Mouse (Mus musculus): Measurements from ENCODE around the gene Rbfox3.

Gene Rbfox3

DNA sequence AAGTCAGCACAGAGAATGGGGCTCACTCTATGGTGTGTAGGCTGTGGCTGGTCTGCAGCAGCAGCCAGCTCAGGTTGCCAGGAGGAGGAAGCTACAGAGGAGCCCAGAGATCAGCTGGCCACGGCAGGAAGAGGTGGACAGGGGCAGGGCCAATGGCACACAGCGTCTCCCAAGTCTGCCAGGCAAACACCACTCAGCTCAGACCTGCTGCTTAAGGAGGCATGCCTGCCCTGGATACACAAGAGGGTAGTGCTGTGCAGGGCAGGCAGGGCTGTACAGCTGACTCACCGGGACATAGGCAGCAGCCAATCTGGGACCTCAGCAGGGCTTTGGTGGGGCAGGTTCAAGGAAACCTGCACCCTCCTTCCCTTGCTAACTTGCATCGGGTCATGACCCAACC lies 156.9 kb downstream of the Rbfox3 start:
- DNase-seq, result no peak

DNA sequence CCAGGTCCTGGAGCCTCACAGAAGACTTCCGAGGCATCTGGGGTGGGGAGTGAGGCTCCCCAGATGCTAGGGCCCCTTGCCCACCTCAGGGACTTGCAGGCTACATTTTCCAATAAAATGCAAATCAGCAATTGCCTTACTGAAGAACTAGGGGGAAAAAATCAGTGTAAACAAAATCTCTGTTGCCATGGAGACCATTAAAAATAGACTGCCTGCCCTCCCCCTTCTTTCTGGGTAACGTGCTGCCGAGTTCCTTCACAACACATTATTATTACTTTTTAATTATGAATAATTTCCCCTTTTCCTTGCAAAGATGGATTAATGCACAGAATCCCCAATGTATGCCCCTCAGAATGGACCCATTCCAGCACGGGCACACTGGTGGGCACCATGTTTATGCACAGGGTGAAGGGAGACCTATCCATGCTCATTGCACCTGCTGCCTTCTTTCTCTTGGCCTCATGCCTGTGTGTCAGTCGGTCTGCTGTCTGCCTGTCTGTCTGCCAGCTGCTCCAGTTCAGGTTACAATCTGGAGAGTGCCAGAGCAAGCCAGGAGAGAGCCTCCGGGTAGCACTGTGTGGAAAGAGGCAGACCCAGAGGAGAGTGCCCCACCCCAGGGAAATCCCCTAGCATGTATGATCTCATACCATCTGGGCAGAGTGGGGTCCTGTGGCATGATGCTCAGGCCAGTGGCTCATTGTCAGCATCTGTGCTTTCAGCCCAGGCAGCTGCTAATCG lies 159.3 kb downstream of the Rbfox3 start:
- DNase-seq, result no peak

DNA sequence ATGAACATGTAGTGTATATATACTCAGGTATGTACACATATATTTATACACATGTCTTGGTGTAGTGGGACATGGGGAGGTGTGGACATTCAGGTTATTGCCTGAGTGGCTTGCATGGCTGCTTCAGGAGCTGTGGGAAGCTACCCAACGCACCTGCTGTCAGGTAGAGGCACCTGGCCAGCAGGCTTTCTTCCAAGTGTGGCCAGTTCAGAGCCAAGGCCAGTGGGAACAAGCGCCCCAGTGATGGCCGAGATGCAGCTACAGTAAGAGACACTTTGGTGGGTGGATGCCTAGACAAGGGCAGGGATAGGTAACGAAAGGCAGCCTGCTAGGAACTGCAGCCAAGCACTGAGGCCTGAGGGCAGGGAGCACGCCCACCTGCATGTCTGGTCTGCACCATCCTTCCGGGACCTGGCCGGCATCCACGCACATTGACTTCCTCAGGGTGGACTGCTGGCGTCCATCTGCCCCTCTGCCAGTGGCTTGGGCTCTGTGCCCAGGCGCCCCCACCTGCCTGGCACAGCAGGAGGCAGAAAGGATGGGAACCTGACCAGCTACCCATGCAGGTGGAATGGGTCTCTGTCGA lies 160.6 kb downstream of the Rbfox3 start:
- DNase-seq, result no peak

DNA sequence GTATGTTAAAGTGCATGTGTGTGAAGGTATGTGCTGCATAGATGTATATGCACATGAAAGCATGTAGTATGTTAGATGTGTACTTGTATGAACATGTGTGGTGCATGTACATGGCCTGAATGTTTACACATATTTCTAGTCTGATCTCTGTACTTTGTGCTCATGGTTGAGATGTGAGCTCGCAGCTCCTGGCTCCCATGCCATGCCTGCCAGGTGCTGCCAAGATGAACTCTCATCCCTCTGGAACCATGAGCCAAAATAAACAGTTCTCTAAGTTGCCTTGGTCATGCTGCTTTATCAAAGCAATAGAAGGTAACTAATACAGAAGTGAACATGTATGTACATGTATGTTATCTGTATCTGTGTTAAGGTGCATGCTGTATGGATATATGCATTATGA lies 161.9 kb downstream of the Rbfox3 start:
- DNase-seq, result no peak

DNA sequence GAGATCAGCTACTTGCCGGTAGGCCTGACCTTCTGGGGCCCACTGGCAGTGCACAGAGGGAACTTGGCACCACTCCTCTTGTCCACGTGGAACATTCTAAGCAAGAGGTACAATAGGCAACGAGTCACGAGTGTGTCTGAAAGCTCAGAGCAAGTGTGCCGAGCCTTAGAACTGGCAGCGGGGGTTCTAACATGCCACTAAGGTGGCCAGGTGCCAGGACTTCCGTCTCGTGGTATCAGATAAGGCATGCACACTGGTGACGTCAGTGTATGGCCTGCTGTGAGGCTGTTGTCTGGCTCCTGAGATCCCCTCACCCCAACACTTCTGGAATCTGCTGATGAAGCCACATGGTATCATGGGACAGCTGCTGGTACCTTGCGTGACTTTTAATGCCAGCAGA lies 162.8 kb downstream of the Rbfox3 start:
- no peak for DNase-seq

DNA sequence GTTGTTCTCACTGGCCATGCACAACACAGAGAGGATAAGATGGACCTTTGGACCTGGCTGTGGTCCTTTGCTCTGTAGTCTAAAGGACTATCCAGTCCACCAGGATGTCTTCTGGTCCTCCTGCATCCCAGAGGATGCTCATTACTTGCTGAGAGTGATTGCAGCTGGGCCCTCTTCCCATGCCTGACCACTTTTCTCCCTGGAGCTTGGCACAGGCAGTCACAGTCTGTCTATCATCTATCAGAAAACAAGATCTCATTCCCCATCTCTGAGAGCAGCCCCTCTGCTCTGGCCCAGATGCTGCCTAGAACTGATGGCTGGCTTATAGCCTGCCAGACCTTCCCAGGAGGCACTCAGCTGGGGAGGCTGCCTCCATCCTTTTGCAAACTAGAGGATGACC lies 166.1 kb downstream of the Rbfox3 start:
- no peak for DNase-seq

DNA sequence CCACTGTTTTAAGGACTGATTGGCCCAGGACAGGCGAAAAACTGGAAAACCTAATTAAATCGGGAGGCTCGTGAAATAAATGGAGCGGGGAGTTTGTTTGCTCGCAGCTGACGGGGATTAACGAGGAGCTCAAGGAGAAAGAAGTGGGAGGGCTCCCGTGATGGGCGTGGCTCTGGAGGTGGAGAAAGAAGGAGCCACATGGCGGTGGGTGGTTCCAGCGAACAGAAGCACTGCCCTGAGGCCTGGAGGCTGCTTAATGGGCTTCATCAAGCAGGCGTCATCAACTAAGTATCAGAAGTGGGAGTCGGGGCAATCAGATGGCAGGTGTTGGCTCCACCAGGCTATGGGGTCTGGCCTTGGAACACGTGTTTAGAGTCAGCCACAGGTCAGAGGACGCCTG lies 166.6 kb downstream of the Rbfox3 start:
- no peak for DNase-seq

DNA sequence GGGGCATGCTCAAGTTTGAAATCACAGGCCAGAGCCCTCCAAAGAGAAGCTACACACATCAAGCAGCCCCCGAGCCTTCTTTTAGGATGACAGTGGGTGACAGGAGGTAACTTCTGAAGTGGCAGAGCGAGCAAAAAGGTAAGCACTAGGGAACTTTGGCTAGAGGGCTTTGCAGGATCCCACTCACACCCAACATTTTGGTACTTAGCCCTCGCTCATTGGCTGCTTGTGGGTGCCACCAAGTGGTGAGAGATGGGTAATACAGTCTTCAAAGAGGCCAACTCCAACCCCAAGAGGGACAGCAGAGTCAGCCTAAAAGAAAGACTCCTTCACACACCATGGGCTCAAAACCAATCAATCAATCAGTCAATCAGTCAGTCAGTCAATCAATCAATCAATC lies 168.6 kb downstream of the Rbfox3 start:
- DNase-seq, result peak; percentile 46

DNA sequence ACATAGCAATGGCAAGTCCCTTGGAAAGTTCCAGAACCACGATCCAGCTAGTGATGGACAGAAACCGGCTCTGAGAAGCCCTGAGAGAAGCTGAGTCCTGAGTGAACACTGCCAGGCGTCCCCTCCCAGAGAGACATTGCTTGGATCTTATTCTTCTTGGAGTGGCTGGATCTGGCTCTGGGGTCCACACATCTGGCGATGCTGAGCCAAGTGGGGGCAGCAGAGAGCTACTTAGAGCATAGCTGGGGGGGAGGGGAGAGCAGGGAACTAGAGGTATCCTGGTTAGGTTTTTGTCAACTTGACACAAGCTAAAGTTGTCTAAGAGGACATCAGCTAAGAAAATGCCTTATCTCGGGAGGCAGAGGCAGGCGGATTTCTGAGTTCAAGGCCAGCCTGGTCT lies 170.1 kb downstream of the Rbfox3 start:
- no peak for DNase-seq

DNA sequence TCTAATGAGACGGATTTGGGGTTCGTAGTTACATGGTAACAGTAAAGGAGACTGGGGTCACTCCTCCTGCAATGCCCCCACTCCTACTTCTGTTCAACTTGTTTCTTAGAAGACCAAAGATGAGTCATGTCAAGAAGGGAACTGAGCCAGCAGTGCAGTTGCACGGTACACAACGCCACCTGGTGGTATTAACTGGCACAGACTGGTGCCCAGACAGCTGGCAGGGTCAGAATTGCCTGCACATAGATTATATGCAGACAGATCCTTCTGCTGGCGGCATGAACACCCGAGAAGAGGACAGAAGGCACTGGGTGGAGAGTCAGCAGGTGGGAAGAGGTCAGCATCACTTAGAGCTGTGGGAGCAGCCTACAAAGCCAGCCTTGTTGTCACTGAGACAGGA lies 171.4 kb downstream of the Rbfox3 start:
- DNase-seq, result peak; percentile 80

DNA sequence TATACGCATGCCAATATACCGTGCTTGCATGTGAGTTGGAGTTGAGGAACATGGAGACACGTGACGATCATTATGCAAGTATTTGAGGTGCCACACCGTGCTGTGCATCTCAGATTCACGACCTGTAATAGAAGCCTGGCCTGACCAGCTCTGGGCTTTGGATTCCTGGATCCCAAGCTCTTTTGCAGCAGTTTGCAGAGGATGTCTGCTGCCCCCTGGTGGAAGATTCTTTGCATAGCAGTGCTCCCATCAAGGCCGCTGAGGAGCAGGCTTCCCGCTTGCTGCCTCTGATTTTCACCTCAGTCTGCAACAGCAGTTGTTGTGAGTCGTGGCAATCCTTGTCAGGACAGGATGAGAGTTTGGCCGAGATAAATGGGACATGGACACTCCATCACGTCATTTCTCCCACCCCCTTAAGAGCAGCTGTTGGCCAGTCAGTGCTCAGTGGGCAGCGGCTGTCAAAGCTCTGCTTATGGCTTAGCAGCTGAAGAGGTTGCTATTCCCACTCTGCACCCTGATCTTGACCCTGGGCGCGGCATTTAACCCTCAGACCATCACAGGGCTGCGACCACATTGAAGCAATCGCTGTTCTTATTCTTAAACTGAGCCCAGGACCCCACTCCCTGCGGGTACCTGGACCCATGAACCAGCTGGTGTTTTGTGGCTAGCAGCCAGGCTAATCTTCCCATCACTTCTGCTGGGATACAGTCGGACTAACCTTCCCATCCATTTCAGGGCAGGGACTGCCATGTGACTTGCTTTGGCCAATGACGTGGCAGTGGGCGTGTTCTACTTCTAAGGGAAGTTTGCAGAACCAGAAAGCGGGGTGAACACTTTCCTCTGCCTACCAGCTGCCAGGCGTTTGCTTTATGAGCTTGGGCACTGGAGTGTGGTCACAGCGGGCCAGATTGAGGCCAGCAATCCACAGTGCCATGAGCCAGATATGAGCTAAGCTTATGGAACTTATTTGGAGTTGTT lies 172.3 kb downstream of the Rbfox3 start:
- DNase-seq, result peak; percentile 87

DNA sequence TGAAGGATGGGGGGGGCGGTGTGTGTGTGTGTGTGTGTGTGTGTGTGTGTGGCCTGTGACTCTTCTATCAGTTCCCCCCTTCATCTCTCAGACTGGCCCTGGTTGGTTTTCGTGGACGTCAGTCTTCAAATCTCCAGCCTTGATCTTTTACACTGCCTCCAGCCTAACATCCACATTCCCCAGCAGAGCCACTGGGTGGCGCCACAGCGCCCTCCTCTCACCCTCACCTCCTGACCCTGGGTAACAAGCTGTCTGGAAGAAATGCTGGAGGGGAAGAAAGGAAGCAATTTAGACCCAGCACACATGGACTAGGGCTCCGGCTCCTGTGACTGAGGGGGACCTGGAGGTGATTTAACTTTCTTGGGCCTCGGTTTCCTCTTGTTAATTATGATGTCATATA lies 173.1 kb downstream of the Rbfox3 start:
- no peak for DNase-seq

DNA sequence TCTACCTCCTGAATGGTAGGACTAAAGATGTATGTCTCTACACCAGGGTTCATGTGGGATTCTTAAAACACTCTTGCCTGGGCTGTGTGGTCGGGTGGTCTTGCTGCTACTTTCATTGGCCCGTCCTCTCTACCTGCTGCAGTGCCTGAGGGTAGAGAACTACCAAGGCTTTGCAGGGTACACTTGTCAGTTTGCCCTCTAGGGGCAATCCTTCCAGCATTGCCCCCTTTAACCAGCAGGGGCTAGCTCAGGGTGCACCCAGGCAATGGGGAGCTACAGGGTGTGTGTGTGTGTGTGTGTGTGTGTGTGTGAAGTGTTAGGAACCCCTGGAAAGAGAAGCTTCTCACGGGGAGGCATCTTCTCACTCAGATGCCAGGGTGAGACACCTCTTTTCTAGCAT lies 173.6 kb downstream of the Rbfox3 start:
- DNase-seq, result no peak

DNA sequence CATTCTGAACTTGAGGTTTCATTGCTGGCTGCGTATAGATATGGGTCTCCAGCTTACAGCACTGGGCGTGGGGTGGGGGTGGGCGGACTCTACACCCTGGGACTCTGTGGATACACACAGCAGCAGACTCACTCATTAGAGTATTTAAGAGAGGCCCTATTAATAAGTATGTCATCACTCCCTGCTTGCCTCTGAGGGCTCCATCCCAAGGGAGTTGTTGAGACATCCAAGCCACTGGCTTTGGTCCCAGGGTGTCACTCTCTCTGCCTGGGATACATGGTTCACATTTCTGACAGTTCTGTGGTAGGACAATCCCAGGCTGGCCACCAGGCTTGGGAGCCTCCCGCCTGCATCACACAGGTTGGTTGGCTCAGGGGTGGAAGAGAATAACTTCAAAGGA lies 174.4 kb downstream of the Rbfox3 start:
- DNase-seq, result no peak

DNA sequence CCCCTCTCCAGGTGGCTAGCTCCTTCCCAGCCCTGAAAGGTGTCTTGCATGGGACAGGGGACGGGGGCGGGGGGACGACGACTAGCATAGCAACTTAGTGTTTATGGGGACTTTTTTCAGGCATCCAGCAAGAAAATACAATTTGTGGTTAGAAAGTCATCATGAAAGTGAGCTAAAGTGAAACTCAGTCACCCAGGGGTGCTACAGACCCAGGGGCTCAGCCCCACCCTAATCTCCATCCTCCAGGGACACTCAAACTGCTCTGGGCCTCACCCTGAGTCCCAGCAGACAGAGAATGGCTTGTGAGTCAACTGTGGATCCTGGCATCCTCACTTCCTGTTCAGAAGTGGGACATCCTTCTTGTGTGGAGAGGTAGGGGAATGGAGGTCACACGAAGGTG lies 179.7 kb downstream of the Rbfox3 start:
- no peak for DNase-seq

DNA sequence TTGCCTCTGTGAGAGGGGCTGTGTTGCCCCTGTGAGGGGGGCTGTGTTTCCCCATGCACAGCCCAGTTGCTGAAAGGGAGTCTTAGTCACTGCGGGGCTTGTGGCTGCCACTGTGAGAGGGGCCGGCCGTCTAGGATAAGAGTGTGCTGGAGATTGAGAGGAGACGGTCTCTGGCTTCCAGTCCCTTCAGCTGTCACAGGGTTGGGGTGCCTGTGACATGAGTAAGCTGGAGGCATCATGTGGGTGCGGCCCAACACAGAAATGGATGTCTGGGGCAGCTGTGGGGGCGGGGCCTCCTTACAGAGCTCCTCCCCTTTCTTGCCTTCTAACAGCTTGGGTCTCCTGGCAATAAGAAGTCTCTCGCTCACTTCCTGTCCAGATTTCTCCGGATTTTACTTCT lies 182.0 kb downstream of the Rbfox3 start:
- DNase-seq, result no peak

DNA sequence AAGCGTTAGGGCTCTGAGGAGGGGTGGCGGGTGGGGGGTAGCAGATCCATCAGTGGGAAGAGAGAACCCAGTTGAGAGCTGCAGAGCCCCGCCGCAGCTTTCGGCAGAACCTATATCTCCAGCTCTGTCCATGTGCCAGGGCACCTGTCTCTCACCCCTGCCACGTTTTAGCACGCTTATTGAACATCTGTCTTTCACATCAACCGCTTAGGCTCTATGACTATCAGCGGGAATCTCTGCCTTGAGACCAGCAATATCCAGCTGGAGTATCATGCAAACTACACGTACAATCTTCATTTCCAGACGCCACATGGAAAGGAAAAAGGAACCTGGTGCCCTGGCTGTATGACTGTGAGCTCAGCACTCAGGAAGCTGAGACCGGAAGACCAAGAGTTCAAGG lies 182.6 kb downstream of the Rbfox3 start:
- no peak for DNase-seq

DNA sequence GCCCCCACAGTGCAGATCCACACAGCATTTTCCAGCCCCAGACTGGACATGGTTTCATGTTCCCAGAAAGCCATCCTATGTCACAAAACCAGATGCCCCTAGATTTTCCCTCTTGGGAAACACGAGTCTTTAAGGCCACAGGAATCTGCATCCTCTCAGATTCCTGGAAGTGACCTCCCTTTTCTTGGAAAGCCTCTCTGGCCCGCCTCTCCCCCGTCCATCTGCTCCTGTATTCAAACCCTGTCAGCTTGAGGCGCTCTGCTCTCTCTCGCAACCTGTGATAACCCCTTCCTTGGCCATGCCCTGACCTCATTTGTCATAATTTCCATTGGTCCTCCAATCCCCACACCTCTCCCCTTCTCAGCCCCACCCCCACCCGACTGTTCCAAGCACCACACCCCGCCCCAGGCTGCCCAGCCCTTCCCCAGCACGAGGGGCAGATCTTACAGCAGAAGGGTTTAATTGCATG lies 183.3 kb downstream of the Rbfox3 start:
- DNase-seq, result no peak

DNA sequence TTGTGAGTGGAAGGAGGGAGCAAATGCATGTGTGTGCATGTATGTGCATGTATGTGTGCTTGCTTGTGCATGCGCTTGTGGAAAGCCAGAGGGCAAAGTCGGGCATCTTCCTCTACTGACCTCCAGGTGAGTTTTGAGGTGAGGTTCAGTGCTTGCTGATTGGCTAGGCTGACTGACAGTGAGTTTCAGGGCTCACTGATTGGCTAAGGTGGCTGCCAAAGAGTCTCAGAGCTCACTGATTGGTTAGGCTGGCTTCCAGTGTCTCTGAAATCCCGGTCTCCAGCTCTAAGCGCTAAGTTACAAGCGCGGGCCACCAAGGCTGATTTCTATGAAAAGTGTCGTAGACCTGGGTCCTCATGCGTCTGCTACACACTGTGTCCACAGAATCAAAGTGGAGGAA lies 185.0 kb downstream of the Rbfox3 start:
- DNase-seq, result no peak

DNA sequence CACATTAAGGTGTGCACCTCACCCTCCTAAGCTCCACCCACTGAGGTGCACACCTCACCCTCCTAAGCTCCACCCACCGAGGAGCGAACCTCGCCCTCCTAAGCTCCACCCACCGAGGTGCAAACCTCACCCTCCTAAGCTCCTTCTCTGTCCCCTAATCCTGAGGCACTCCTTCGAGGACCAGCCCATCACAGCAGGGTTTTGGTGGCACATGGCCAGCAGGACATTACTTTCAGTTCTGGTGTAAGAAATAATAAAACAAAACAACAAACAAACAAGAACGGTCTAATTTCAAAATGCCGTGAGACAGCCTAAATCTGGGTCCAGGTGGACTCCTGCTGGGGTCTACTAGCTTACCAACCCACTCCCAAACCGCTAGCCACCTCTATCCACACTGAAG lies 187.0 kb downstream of the Rbfox3 start:
- DNase-seq, result no peak

DNA sequence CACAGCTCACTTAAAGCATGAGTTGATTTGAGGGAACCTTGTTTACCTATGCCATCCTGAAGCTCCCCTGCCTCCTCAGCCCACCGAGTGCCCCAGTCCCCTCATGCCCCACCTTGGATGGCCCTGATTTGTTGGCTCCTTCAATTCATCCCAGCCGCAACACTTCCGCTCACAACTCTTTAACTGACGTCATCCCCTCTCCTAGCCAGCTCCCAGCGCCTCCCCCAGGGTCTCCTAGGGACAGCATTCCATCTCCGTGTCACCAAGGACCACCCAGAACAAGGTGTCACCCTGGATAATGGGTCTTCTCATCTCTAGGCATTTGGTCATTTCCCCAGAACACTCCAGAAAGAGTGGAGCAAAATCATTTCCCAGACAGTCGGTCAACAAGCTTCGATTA lies 188.2 kb downstream of the Rbfox3 start:
- no peak for DNase-seq

DNA sequence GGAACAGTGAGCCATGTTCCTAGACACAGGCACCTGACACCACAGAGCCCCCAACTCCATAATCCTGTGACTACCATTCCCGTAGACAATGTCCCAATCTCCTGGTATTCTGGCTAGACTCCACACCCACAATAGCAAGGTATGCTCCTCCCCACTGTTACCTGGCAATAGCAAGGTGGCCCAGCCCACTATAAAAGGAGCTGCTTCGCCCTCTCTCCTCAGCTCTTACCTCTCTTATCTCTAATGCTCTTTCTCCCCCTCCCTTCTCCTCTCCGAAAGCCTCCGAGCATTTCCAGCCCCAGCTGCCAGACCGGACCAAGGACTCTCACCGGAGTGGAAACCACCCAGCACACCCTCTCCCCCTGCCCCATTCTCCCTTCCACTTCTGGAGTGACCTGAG lies 189.5 kb downstream of the Rbfox3 start:
- no peak for DNase-seq

DNA sequence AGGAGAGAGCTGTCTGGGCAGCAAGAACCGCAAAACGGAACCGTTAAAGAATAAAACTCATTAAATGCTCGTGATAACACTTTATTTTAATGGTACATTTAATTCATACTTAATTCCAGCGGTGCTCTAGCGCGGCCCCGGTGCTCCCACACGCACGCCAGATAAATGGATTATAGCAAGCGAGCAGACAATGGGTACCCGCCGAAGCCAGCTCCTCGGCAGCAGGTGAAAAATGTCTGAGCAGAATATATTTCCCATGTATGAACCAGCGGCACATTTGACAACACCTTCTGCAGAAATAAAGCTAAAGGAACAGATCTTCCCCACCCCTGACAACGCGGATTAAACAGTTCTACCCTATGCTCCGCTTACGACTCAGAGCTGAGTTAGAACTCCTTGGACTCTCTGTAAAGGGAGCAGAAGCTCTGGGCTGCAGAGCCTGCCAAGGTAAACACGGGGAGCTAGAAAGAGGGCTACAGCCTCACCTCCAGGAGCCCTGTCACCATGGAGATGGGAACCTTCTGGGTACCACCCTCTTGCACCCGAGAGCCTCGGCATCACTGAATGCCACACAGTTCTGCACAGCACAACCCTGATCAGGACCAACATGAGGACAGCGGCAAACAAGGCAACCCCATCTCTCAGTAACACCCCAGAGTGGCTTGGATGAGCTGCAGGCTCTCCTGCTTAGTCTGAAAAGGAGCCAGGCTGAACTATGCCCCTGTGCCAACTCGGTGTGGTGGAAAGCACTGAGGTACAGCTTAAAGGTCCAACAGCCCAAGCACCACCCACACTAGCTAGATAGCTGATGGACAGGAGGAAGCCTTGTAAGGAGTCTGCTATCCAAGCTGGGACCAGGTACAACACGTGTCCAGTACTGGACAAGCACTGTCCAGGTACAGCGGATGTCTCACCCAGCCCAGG lies 196.5 kb downstream of the Rbfox3 start:
- DNase-seq, result no peak

All from kidney, adult 9 months (tissue).